Mouse (Mus musculus) lung, postnatal 4 days (tissue): ENCODE measurements at regions not wholly inside any gene's neighbourhood (a gene's known extent, or its start where the extent isn't known, plus 50 kb on each side); places are given as distances from the start of the nearest gene placed in this dataset.

Experiments used
- DNase-seq, 2 experiments: peaks; one replicate each; pipeline ENCODE4 v3.0.0; 2021

- DNase-seq, result no peak
Measured at GRCm38 (mm10) chrX:169554359-169554758, 130.6 kb upstream of the Mid1 start.

- no peak for DNase-seq
Measured at GRCm38 (mm10) chrX:169552851-169553250, 132.1 kb upstream of the Mid1 start.

- DNase-seq, result no peak
Measured at GRCm38 (mm10) chrX:169544037-169544436, 141.0 kb upstream of the Mid1 start.

GRCm38 (mm10) chrX:169508229-169508628, 176.8 kb upstream of the Mid1 start:
- no peak for DNase-seq

- no peak for DNase-seq
Measured at GRCm38 (mm10) chrX:169493577-169493976, 173.4 kb upstream of the Hccs start.

GRCm38 (mm10) chrX:169473518-169473917, 153.3 kb upstream of the Hccs start:
- DNase-seq, result no peak

GRCm38 (mm10) chrX:169470715-169471114, 150.5 kb upstream of the Hccs start:
- no peak for DNase-seq

GRCm38 (mm10) chrX:169450159-169450558, 130.0 kb upstream of the Hccs start:
- no peak for DNase-seq

- no peak for DNase-seq
Measured at GRCm38 (mm10) chrX:169439546-169439945, 119.4 kb upstream of the Hccs start.

GRCm38 (mm10) chrX:169438626-169439025, 118.5 kb upstream of the Hccs start:
- DNase-seq, result peak in 1 of 2 experiments; percentile 8

GRCm38 (mm10) chrX:169433903-169434302, 113.7 kb upstream of the Hccs start:
- DNase-seq, result no peak

GRCm38 (mm10) chrX:169396825-169397224, 76.7 kb upstream of the Hccs start:
- no peak for DNase-seq

- no peak for DNase-seq
Measured at GRCm38 (mm10) chrX:169386640-169387039, 66.5 kb upstream of the Hccs start.
